Comparison of ENCODE assay signal across 18 mouse cellular contexts in the genomic region with DNA sequence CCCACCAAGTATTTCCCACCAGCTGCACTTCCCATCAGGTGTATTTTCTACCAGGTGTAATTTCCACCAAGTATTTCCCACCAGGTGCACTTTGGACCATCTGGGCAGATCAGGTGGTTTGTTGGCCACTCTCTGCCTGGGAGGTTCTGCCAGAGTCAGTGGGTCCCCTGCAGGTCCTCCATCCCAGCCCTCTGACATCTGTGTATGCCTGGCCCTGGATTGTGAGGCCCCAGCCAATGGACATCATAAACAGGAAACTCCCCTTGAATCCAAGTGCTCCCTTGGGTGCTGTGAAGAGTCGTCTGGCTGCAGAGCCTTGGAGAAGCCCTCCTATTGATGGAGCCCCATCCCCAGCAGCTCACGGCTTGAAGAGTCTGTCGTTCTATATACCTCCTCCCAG.
DNase-seq lines count a peak whose midpoint lies in the region; ATAC-seq and TF ChIP-seq lines count a peak whose summit lies in the region.
"Had no signal": no experiment of that assay in that cellular context is flagged by ENCODE, and none has a peak within 500 bp of the region (broad histone marks: within the 10 kb centered on the region; RNA-seq: fewer than 3 reads in every experiment).

No protein-coding gene starts in this region.

- no peak for ATAC-seq in heart, embryonic 12.5 days (ENCODE audit: insufficient number of reproducible peaks, low FRiP score)
- peak; percentile 53 for ATAC-seq in limb, embryonic 14.5 days (ENCODE audit: low FRiP score, low read depth)
- ATAC-seq in activated CD4-positive, CD25-positive, alpha-beta regulatory T cell, adult 4 months: no peak
- ATAC-seq: forebrain, embryonic 14.5 days; hindbrain, postnatal 0 days; Patski had no signal

- no peak overlapping the region for H3K4me2 ChIP-seq in heart, embryonic 12.5 days
- no peak overlapping the region for H3K4me2 ChIP-seq in limb, embryonic 14.5 days (replicated peaks; ENCODE audit: low read depth, low read length, severe bottlenecking)
- H3K4me2 ChIP-seq: embryonic facial prominence, embryonic 15.5 days; hindbrain, embryonic 13.5 days had no signal

- H3K4me1 ChIP-seq in heart, embryonic 12.5 days (replicated peaks): no peaks in the 10 kb centered on the region
- no peaks in the 10 kb centered on the region for H3K4me1 ChIP-seq in limb, embryonic 14.5 days (ENCODE audit: control insufficient read depth, insufficient read depth, low read length)
- H3K4me1 ChIP-seq: embryonic facial prominence, embryonic 15.5 days; forebrain, embryonic 10.5 days; hindbrain, embryonic 13.5 days had no signal

- peak; percentile 14 to 25 for DNase-seq in cerebellum, postnatal 36 days
- no peak for DNase-seq in cerebellum, adult 11 months
- peak; percentile 19 for DNase-seq in heart, postnatal 4 days
- peak; percentile 37 for DNase-seq in limb, embryonic 14.5 days (ENCODE audit: low spot score)
- DNase-seq: adrenal gland, adult 2 months; adrenal gland, postnatal 25 days; cerebellum, adult 8-10 months; embryo, embryonic 11 days; kidney, adult 11 months had no signal

- H3K9me3 ChIP-seq in heart, embryonic 12.5 days (replicated peaks): peaks cover 7% of the 10 kb centered on the region; the same call in 1 of the 2 replicates
- no peaks in the 10 kb centered on the region; the same call in 1 of the 2 replicates for H3K9me3 ChIP-seq in limb, embryonic 14.5 days (ENCODE audit: control insufficient read depth, low read length)
- H3K9me3 ChIP-seq: embryonic facial prominence, embryonic 15.5 days had no signal

- WGBS in heart, embryonic 12.5 days: 53% methylated on average over 3 of the region's 3 CpGs
- 33% methylated on average over 3 of the region's 3 CpGs for WGBS in limb, embryonic 14.5 days

- no peaks in the 10 kb centered on the region for H3K36me3 ChIP-seq in heart, embryonic 12.5 days
- no peaks in the 10 kb centered on the region for H3K36me3 ChIP-seq in limb, embryonic 14.5 days (ENCODE audit: control insufficient read depth, insufficient read depth, low read length)
- H3K36me3 ChIP-seq: embryonic facial prominence, embryonic 15.5 days; forebrain, embryonic 10.5 days; hindbrain, embryonic 13.5 days had no signal

- no peak overlapping the region for H3K4me3 ChIP-seq in heart, embryonic 12.5 days
- no peak overlapping the region for H3K4me3 ChIP-seq in limb, embryonic 14.5 days (replicated peaks; ENCODE audit: low read length)
- H3K4me3 ChIP-seq: embryonic facial prominence, embryonic 15.5 days; erythroblast, embryonic 14.5 days; forebrain, embryonic 10.5 days; hindbrain, embryonic 13.5 days had no signal

- H3K27me3 ChIP-seq in heart, embryonic 12.5 days (replicated peaks): peaks cover 29% of the 10 kb centered on the region
- H3K27me3 ChIP-seq in limb, embryonic 14.5 days (ENCODE audit: control insufficient read depth, insufficient read depth, low read length): no peaks in the 10 kb centered on the region
- H3K27me3 ChIP-seq: embryonic facial prominence, embryonic 15.5 days had no signal

- no peak overlapping the region for H3K9ac ChIP-seq in heart, embryonic 12.5 days
- no peak overlapping the region for H3K9ac ChIP-seq in limb, embryonic 14.5 days (ENCODE audit: low read depth, low read length, severe bottlenecking)
- H3K9ac ChIP-seq: embryonic facial prominence, embryonic 15.5 days; hindbrain, embryonic 13.5 days had no signal

- no peak for TF ChIP-seq POLR2A in limb, embryonic 14.5 days (IDR thresholded peaks at IDR 0.05; ENCODE audit: borderline replicate concordance, extremely low read depth, insufficient read depth, insufficient read length)

- H3K27ac ChIP-seq in heart, embryonic 12.5 days (ENCODE audit: poor library complexity, severe bottlenecking): no peak overlapping the region
- no peak overlapping the region for H3K27ac ChIP-seq in limb, embryonic 14.5 days (replicated peaks; ENCODE audit: low read depth, low read length)
- H3K27ac ChIP-seq: embryonic facial prominence, embryonic 15.5 days; forebrain, embryonic 10.5 days; hindbrain, embryonic 13.5 days; hindbrain, postnatal 0 days had no signal
